Mouse (Mus musculus) embryonic facial prominence, embryonic 10.5 days (tissue): ENCODE results near the gene Vmn1r36. TPM values are rescaled to one million over a fixed set of nuclear protein-coding genes. Genes with fewer than 3 reads are reported as not detected.
"Not testable (repeated sequence)": the region's sequence is repeated elsewhere in the genome, so short reads cannot be mapped to it uniquely, and the experiment has no call there.

ENCODE experiments used
- DNase-seq: peaks from one replicate; pipeline ENCODE4 v3.0.0-alpha.2; 2017; ENCODE audit warnings: low spot score
- H3K27ac ChIP-seq: fragments of 300-500 bp; sonication (generic); replicated peaks from 2 replicates; pipeline ENCODE4 v1.5.1; 2016; ENCODE audit warnings: mild to moderate bottlenecking
- H3K27me3 ChIP-seq: fragments of 300-500 bp; sonication (generic); replicated peaks from 2 replicates; pipeline ENCODE4 v1.6.1; 2016; ENCODE audit warnings: low read depth, mild to moderate bottlenecking; ENCODE audit not compliant: poor library complexity, severe bottlenecking
- H3K36me3 ChIP-seq: fragments of 300-500 bp; sonication (generic); replicated peaks from 2 replicates; pipeline ENCODE4 v1.6.1; 2016; ENCODE audit warnings: mild to moderate bottlenecking, moderate library complexity
- H3K4me1 ChIP-seq: fragments of 300-500 bp; sonication (generic); 2 replicates; pipeline ENCODE4 v1.6.1; 2016
- H3K4me3 ChIP-seq: fragments of 300-500 bp; sonication (generic); 2 replicates; pipeline ENCODE4 v1.5.1; 2016; ENCODE audit warnings: mild to moderate bottlenecking, moderate library complexity
- H3K9me3 ChIP-seq: fragments of 300-500 bp; sonication (generic); 2 replicates; pipeline ENCODE4 v1.6.1; 2016; ENCODE audit warnings: mild to moderate bottlenecking
- WGBS: fragments of 180-500 bp; shearing (Covaris S2); methylation state at CpG from one replicate; pipeline ENCODE4 v1.1.7; 2016; 5-methylcytosine and 5-hydroxymethylcytosine counted together
- polyA plus RNA-seq: library from polyadenylated mRNA; unstranded; fragments of >200 nt; fragmentation: Nextera tagmentation; extraction: Ambion mirVana; gene quantifications from 2 replicates; pipeline ENCODE4 v1.2.1, GENCODE M21; 2016

The Vmn1r36 gene
- not detected in 2 replicates for polyA plus RNA-seq

DNA sequence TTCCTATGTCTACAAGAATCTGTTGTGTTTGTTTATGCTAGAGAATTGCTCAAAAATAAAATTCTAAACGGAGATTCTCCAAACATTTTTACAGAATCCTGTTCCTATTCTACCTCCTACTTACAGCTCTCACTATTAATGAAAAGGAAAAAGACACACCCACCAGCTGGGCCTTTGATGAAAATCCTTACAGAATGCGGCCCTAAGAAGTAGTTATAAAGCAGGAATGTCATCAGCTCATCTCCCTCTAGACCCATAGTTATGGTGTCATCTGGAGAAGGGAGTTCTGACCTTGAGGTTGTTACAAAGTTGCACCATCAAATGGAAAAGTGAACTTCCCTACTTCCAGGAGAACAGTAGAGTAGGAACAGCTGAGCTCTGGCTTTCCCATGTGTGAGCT is at the start of gene Vmn1r36:
Gene Vmn1r36, minus strand, starts transcription at position 101 of the 400 bp plus-strand sequence.
- H3K9me3 ChIP-seq, H3K27ac ChIP-seq, DNase-seq, H3K4me3 ChIP-seq, H3K27me3 ChIP-seq, H3K4me1 ChIP-seq, H3K36me3 ChIP-seq: not testable (repeated sequence)
- WGBS = 71% methylated on average over 2 of the region's 2 CpGs

DNA sequence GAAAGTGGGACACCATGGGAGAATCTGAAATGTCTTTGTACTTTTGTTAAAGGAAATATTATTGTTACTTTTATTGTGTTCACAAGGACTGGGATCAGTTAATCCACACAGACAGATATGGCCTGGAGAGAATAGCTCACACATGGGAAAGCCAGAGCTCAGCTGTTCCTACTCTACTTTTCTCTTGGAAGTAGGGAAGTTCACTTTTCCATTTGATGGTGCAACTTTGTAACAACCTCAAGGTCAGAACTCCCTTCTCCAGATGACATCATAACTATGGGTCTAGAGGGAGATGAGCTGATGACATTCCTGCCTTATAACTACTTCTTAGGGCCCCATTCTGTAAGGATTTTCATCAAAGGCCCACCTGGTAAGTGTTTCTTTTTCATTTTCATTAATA is 10.1 kb upstream of the Vmn1r36 start, which contains the start of gene Vmn1r37:
Gene Vmn1r37, plus strand, starts transcription at position 301 of the 400 bp plus-strand sequence.
- DNase-seq, H3K36me3 ChIP-seq, H3K4me3 ChIP-seq, H3K4me1 ChIP-seq, H3K9me3 ChIP-seq, H3K27me3 ChIP-seq, H3K27ac ChIP-seq: not testable (repeated sequence)

DNA sequence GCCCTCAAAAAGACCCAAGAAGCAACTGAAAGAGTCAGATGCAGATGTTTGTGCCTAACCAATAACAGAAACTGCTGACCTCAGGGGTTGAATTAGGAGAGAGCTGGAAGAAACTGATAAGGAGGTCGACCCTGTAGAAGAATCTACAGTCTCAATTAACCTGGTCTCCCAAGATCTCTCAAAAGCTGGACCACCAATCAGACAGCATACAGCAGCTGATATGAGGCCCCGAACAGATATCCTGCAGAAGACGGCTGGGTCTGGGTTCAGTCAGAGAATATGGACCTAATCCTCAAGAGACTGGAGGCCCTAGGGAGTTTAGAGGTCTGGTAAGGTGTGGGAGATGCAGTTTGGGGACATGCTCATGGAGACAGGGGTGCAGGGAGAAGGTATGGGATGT is 5.1 kb downstream of the Vmn1r36 start:
- H3K36me3 ChIP-seq = no peaks in the 10 kb centered on the region
- H3K27me3 ChIP-seq = no peaks in the 10 kb centered on the region
- DNase-seq = no peak
- no peaks in the 10 kb centered on the region for H3K9me3 ChIP-seq
- no peaks in the 10 kb centered on the region for H3K4me1 ChIP-seq
- 74% methylated on average over 3 of the region's 3 CpGs for WGBS
- H3K27ac ChIP-seq = no peak overlapping the region
- H3K4me3 ChIP-seq = no peak overlapping the region

- DNase-seq = no peak
- Histone ChIP-seq H3K4me1 (no peaks in the 10 kb centered on the region), H3K36me3 (no peaks in the 10 kb centered on the region), H3K27me3 (no peaks in the 10 kb centered on the region), H3K9me3 (no peaks in the 10 kb centered on the region), H3K27ac (no peak overlapping the region), H3K4me3 (no peak overlapping the region)
Observed at GRCm38 (mm10) chr6:66708901-66709300, 10.1 kb downstream of the Vmn1r36 start.

DNA sequence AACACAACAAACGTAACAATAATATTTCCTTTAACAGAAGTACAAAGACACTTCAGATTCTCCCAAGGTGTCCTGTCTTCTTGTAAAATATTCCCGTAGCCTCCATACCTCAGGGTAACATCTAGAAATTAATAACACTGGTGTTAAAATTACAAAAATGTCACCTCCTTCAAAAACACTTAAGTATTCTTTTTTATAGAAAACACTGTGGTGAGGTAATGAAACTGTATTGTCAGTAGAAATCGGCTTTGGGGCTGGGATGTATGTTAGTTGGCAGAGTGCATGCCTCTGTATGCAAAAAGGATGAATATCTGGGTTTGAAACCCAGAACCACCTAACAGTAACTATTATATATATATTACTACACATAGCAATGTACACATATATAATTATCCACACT is 33.2 kb downstream of the Vmn1r36 start, which contains the start of gene Vmn1r35:
Gene Vmn1r35, minus strand, starts transcription at position 101 of the 400 bp plus-strand sequence.
- no peak within 1 kb of the TSS for H3K27ac ChIP-seq
- no peak within 1 kb of the TSS for H3K4me3 ChIP-seq
- no peak for DNase-seq
- WGBS = 79% methylated on average over 3 of the region's 3 CpGs
- no peaks in the 10 kb centered on the region for H3K4me1 ChIP-seq
- H3K36me3 ChIP-seq = no peaks in the 10 kb centered on the region
- no peaks in the 10 kb centered on the region for H3K27me3 ChIP-seq
- H3K9me3 ChIP-seq = no peaks in the 10 kb centered on the region

Other genes with a start within 250 kb of the Vmn1r36 start
- gene Mad2l1, start 183.8 kb downstream of the Vmn1r36 start, polyA plus RNA-seq = 150 and 163 TPM in 2 replicates
- 0.13 and 0.14 TPM in 2 replicates for gene Vmn1r32, start 159.1 kb downstream of the Vmn1r36 start, polyA plus RNA-seq
- not detected in 2 replicates for gene Vmn1r33, start 100.9 kb downstream of the Vmn1r36 start, polyA plus RNA-seq
- gene Vmn1r34, start 75.3 kb downstream of the Vmn1r36 start, polyA plus RNA-seq = not detected in 2 replicates
- gene Vmn1r35, start 33.3 kb downstream of the Vmn1r36 start, polyA plus RNA-seq = not detected in 2 replicates
- gene Vmn1r37, start 10.2 kb upstream of the Vmn1r36 start, polyA plus RNA-seq = not detected in 2 replicates
- gene Vmn1r38, start 63.5 kb upstream of the Vmn1r36 start, polyA plus RNA-seq = not detected in 2 replicates
- gene Vmn1r39, start 91.4 kb upstream of the Vmn1r36 start, polyA plus RNA-seq = not detected in 2 replicates
- 54.8 and 58.6 TPM in 2 replicates for gene Gng12, start 177.2 kb upstream of the Vmn1r36 start, polyA plus RNA-seq